Mouse (Mus musculus) layer of hippocampus, postnatal 36 days (tissue): Measurements from ENCODE around the gene Slc16a13. TPM values are rescaled to one million over a fixed set of nuclear protein-coding genes. Genes with fewer than 3 reads are reported as not detected.
"Not testable (repeated sequence)": the region's sequence is repeated elsewhere in the genome, so short reads cannot be mapped to it uniquely, and the experiment has no call there.

Experiments
- DNase-seq, 2 experiments: peaks; one replicate each; pipeline ENCODE4 v3.0.0; 2022
- microRNA-seq, 2 experiments: library from miRNA; unstranded; fragments of <30 nt; microRNA quantifications; one replicate each; pipeline ENCODE4 v1.2.0; 2021
- total RNA-seq, 2 experiments: library from RNA; stranded (reverse); gene quantifications; 2 replicates each; pipeline ENCODE4 v1.2.3; 2021

The Slc16a13 gene
- total RNA-seq, 2 experiments from 2014 or later, result 6.9 to 9.4 TPM

- not testable (repeated sequence) for DNase-seq
Observed at GRCm38 (mm10) chr11:70169471-70169870, 51.4 kb downstream of the Slc16a13 start.

DNA sequence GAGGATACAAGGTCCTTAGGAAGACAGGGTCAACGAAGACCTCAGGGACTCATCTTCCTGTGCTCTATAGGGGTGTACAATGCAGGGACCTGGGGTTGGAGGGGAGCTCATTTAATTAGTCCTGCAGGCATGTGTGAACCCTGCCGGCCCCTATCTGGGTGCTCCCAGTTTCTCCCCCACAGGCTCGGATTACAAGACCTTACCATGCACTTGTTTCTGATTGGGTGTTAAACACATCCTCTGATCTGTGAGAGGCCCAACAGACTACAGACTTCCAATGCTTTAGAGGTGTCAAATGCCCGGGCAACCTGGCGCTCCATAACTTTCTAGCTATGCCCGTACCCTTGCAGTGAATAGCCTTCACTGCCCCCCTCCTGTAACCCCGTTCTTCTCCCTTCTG is 52.7 kb downstream of the Slc16a13 start:
- no peak for DNase-seq

Small RNA genes within 50 kb of the gene (microRNA-seq; reads per million reads assigned to microRNA genes)
- gene Mir195a (2,907 to 16,366 reads per million in 2 experiments), gene Mir497 (0 reads per million in 2 experiments), gene Mir497b (0 reads per million in 2 experiments)

Other genes with a start within 250 kb of the Slc16a13 start
- 100 to 1,000 TPM; 113 to 116 TPM for gene Ctdnep1, start 239.9 kb downstream of the Slc16a13 start, total RNA-seq
- gene Elp5, start 238.5 kb downstream of the Slc16a13 start, total RNA-seq, result 10 to 100 TPM; 77.5 to 78.4 TPM
- gene Gabarap, start 229.9 kb downstream of the Slc16a13 start, total RNA-seq, result 100 to 1,000 TPM; 232 to 236 TPM
- 10 to 100 TPM; 45.4 to 47.4 TPM for gene Phf23, start 225.3 kb downstream of the Slc16a13 start, total RNA-seq
- gene Dvl2, start 220.5 kb downstream of the Slc16a13 start, total RNA-seq, result 10 to 100 TPM; 36.8 to 41.7 TPM
- gene Acadvl, start 205.7 kb downstream of the Slc16a13 start, total RNA-seq, result 10 to 100 TPM; 54.9 to 58.6 TPM
- gene Dlg4, start 204.1 kb downstream of the Slc16a13 start, total RNA-seq, result 100 to 1,000 TPM; 888 to 914 TPM
- 1 to 10 TPM in 1 of 2 experiments, not detected in 1; 1.2 TPM for gene Asgr1, start 167.0 kb downstream of the Slc16a13 start, total RNA-seq
- gene Asgr2, start 128.4 kb downstream of the Slc16a13 start, total RNA-seq, result not detected
- gene Mgl2, start 90.7 kb downstream of the Slc16a13 start, total RNA-seq, result under 1 TPM; 0.45 to 0.68 TPM
- 1 to 10 TPM in 1 of 2 experiments, under 1 TPM in 1; 1.00 to 1.8 TPM for gene Clec10a, start 64.9 kb downstream of the Slc16a13 start, total RNA-seq
- gene Slc16a11, start 8.3 kb downstream of the Slc16a13 start, total RNA-seq, result 10 to 100 TPM; 30.5 to 34.6 TPM
- 1 to 10 TPM; 1.1 to 1.3 TPM for gene Bcl6b, start 8.7 kb upstream of the Slc16a13 start, total RNA-seq
- gene 0610010K14Rik, start 16.9 kb upstream of the Slc16a13 start, total RNA-seq, result 10 to 100 TPM; 41.4 to 45.6 TPM
- 1 to 10 TPM; 3.9 to 5.1 TPM for gene Gm21988, start 18.8 kb upstream of the Slc16a13 start, total RNA-seq
- 100 to 1,000 TPM; 242 to 288 TPM for gene Rnasek, start 18.8 kb upstream of the Slc16a13 start, total RNA-seq
- not detected for gene Alox12, start 34.3 kb upstream of the Slc16a13 start, total RNA-seq
- gene Alox12e, start 101.6 kb upstream of the Slc16a13 start, total RNA-seq, result not detected
- not detected for gene Alox15, start 131.0 kb upstream of the Slc16a13 start, total RNA-seq
- gene Pelp1, start 189.0 kb upstream of the Slc16a13 start, total RNA-seq, result 10 to 100 TPM; 33.3 to 36.2 TPM
- gene Arrb2, start 211.6 kb upstream of the Slc16a13 start, total RNA-seq, result 100 to 1,000 TPM; 103 to 112 TPM
- gene Med11, start 230.9 kb upstream of the Slc16a13 start, total RNA-seq, result 10 to 100 TPM; 13.2 to 17.3 TPM
- gene Zmynd15, start 238.4 kb upstream of the Slc16a13 start, total RNA-seq, result under 1 TPM; 0.25 to 0.46 TPM
- gene Cxcl16, start 238.9 kb upstream of the Slc16a13 start, total RNA-seq, result under 1 TPM; 0.68 to 0.97 TPM